Mouse (Mus musculus): ENCODE results near the gene Gm11541. TPM values are rescaled to one million over a fixed set of nuclear protein-coding genes. Genes with fewer than 3 reads are reported as not detected.

The Gm11541 gene
- total RNA-seq, 1 experiment = 0.18 TPM

GRCm38 (mm10) chr11:94727306-94727705, 23.0 kb upstream of the Gm11541 start:
- in situ Hi-C loops (cut with MboI; ENCODE audit: low sequenced_read_pairs in 2 of 2, unreplicated experiment in 2 of 2) = no loop called here
- no peak for DNase-seq (ENCODE audit: low read depth, low spot score)
- no peaks in the 10 kb centered on the region; a peak in 1 of 4 replicates for H3K4me1 ChIP-seq (ENCODE audit: control insufficient read depth in 2 of 2, insufficient read depth in 2 of 2, low read length in 2 of 2, poor library complexity in 1 of 2)
- H3K36me3 ChIP-seq (ENCODE audit: control insufficient read depth, insufficient read depth, low read length, poor library complexity, severe bottlenecking) = no peaks in the 10 kb centered on the region
- TF ChIP-seq MAFK (IDR thresholded peaks at IDR 0.05; ENCODE audit: insufficient read depth, low read depth, low read length) (no peak), CHD2 (IDR thresholded peaks at IDR 0.05; ENCODE audit: low read depth, low read length) (no peak), HCFC1 (IDR thresholded peaks at IDR 0.05; ENCODE audit: borderline replicate concordance, insufficient read depth, low read length) (no peak), ZNF384 (IDR thresholded peaks at IDR 0.05; ENCODE audit: low read depth, low read length) (no peak), ZC3H11A (IDR thresholded peaks at IDR 0.05; ENCODE audit: borderline replicate concordance, low read depth, low read length) (no peak)
- no peak overlapping the region for H3K9ac ChIP-seq (ENCODE audit: insufficient read depth, low read depth, low read length, poor library complexity, severe bottlenecking)
- no peak overlapping the region for H3K27ac ChIP-seq (ENCODE audit: insufficient read depth, low read depth, low read length, poor library complexity, severe bottlenecking)
- H3K9me3 ChIP-seq (ENCODE audit: control insufficient read depth, insufficient read depth, low read depth, low read length) = no peaks in the 10 kb centered on the region
- no peak overlapping the region for H3K4me3 ChIP-seq (ENCODE audit: insufficient read depth in 1 of 2, low read depth in 1 of 2, low read length in 2 of 2, poor library complexity in 1 of 2, severe bottlenecking in 1 of 2)

DNA sequence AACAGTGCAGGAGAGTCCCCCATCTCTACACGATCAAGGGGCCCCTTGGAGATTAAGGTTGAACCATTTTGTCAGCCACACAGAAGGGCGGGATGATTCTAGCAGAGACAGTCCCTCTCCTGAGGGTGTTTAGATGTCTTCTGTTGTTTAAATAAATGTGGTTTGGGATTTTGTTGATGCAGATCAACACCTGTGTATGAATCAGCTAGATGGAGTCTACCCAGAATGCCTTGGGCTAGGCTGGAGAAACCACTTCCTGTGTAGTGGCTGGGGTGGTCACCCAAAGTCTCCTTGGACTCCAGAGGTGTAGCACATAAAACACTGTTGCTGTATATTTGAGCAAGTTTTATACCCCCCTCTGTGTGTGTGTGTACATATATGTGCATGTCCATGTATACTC, 14.9 kb upstream of the Gm11541 start:
- in situ Hi-C loops (cut with MboI; ENCODE audit: low sequenced_read_pairs in 2 of 2, unreplicated experiment in 2 of 2) = no loop called here
- Histone ChIP-seq H3K36me3 (ENCODE audit: control insufficient read depth, insufficient read depth, low read length, poor library complexity, severe bottlenecking) (no peaks in the 10 kb centered on the region), H3K4me1 (ENCODE audit: control insufficient read depth in 2 of 2, insufficient read depth in 2 of 2, low read length in 2 of 2, poor library complexity in 1 of 2) (peaks cover 0 to 4% of the 10 kb centered on the region in 2 experiments; a peak in 1 of 4 replicates), H3K9me3 (ENCODE audit: control insufficient read depth, insufficient read depth, low read depth, low read length) (no peaks in the 10 kb centered on the region), H3K27ac (ENCODE audit: insufficient read depth, low read depth, low read length, poor library complexity, severe bottlenecking) (no peak overlapping the region), H3K9ac (ENCODE audit: insufficient read depth, low read depth, low read length, poor library complexity, severe bottlenecking) (no peak overlapping the region), H3K4me3 (ENCODE audit: insufficient read depth in 1 of 2, low read depth in 1 of 2, low read length in 2 of 2, poor library complexity in 1 of 2, severe bottlenecking in 1 of 2) (no peak overlapping the region)
- TF ChIP-seq CHD2 (IDR thresholded peaks at IDR 0.05; ENCODE audit: low read depth, low read length) = no peak
- no peak for TF ChIP-seq ZC3H11A (IDR thresholded peaks at IDR 0.05; ENCODE audit: borderline replicate concordance, low read depth, low read length)
- no peak for TF ChIP-seq ZNF384 (IDR thresholded peaks at IDR 0.05; ENCODE audit: low read depth, low read length)
- no peak for TF ChIP-seq HCFC1 (IDR thresholded peaks at IDR 0.05; ENCODE audit: borderline replicate concordance, insufficient read depth, low read length)
- no peak for DNase-seq (ENCODE audit: low read depth, low spot score)

GRCm38 (mm10) chr11:94718113-94718909, 14.0 kb upstream of the Gm11541 start:
- Histone ChIP-seq H3K4me3 (ENCODE audit: insufficient read depth in 1 of 2, low read depth in 1 of 2, low read length in 2 of 2, poor library complexity in 1 of 2, severe bottlenecking in 1 of 2) (no peak overlapping the region), H3K4me1 (ENCODE audit: control insufficient read depth in 2 of 2, insufficient read depth in 2 of 2, low read length in 2 of 2, poor library complexity in 1 of 2) (peaks cover 0 to 4% of the 10 kb centered on the region in 2 experiments; a peak in 1 of 4 replicates), H3K27ac (ENCODE audit: insufficient read depth, low read depth, low read length, poor library complexity, severe bottlenecking) (no peak overlapping the region), H3K36me3 (ENCODE audit: control insufficient read depth, insufficient read depth, low read length, poor library complexity, severe bottlenecking) (no peaks in the 10 kb centered on the region), H3K9ac (ENCODE audit: insufficient read depth, low read depth, low read length, poor library complexity, severe bottlenecking) (no peak overlapping the region), H3K9me3 (ENCODE audit: control insufficient read depth, insufficient read depth, low read depth, low read length) (no peaks in the 10 kb centered on the region)
- in situ Hi-C loops (cut with MboI; ENCODE audit: low sequenced_read_pairs in 2 of 2, unreplicated experiment in 2 of 2) = no loop called here
- TF ChIP-seq HCFC1 (IDR thresholded peaks at IDR 0.05; ENCODE audit: borderline replicate concordance, insufficient read depth, low read length) = no peak
- no peak for TF ChIP-seq CHD2 (IDR thresholded peaks at IDR 0.05; ENCODE audit: low read depth, low read length)
- no peak for TF ChIP-seq ZNF384 (IDR thresholded peaks at IDR 0.05; ENCODE audit: low read depth, low read length)
- TF ChIP-seq ZC3H11A (IDR thresholded peaks at IDR 0.05; ENCODE audit: borderline replicate concordance, low read depth, low read length) = no peak
- no peak for TF ChIP-seq MAFK (IDR thresholded peaks at IDR 0.05; ENCODE audit: insufficient read depth, low read depth, low read length)
- no peak for DNase-seq (ENCODE audit: low read depth, low spot score)

GRCm38 (mm10) chr11:94717239-94717638, 12.9 kb upstream of the Gm11541 start:
- H3K9ac ChIP-seq (ENCODE audit: insufficient read depth, low read depth, low read length, poor library complexity, severe bottlenecking) = no peak overlapping the region
- TF ChIP-seq CHD2 (IDR thresholded peaks at IDR 0.05; ENCODE audit: low read depth, low read length) = no peak
- TF ChIP-seq ZNF384 (IDR thresholded peaks at IDR 0.05; ENCODE audit: low read depth, low read length) = no peak
- TF ChIP-seq MAFK (IDR thresholded peaks at IDR 0.05; ENCODE audit: insufficient read depth, low read depth, low read length) = no peak
- TF ChIP-seq ZC3H11A (IDR thresholded peaks at IDR 0.05; ENCODE audit: borderline replicate concordance, low read depth, low read length) = no peak
- TF ChIP-seq HCFC1 (IDR thresholded peaks at IDR 0.05; ENCODE audit: borderline replicate concordance, insufficient read depth, low read length) = no peak
- H3K4me1 ChIP-seq (ENCODE audit: control insufficient read depth in 2 of 2, insufficient read depth in 2 of 2, low read length in 2 of 2, poor library complexity in 1 of 2) = peaks cover 0 to 4% of the 10 kb centered on the region in 2 experiments; a peak in 1 of 4 replicates
- H3K4me3 ChIP-seq (ENCODE audit: insufficient read depth in 1 of 2, low read depth in 1 of 2, low read length in 2 of 2, poor library complexity in 1 of 2, severe bottlenecking in 1 of 2) = no peak overlapping the region
- in situ Hi-C loops (cut with MboI; ENCODE audit: low sequenced_read_pairs in 2 of 2, unreplicated experiment in 2 of 2) = no loop called here
- no peaks in the 10 kb centered on the region for H3K36me3 ChIP-seq (ENCODE audit: control insufficient read depth, insufficient read depth, low read length, poor library complexity, severe bottlenecking)
- H3K27ac ChIP-seq (ENCODE audit: insufficient read depth, low read depth, low read length, poor library complexity, severe bottlenecking) = no peak overlapping the region
- DNase-seq (ENCODE audit: low read depth, low spot score) = no peak
- no peaks in the 10 kb centered on the region for H3K9me3 ChIP-seq (ENCODE audit: control insufficient read depth, insufficient read depth, low read depth, low read length)
